Mouse (Mus musculus): ENCODE data around the gene RPS10-NUDT3. TPM values are rescaled to one million over a fixed set of nuclear protein-coding genes. Genes with fewer than 3 reads are reported as not detected.

RPS10-NUDT3 gene
- polyA plus RNA-seq, 1 experiment from 2014 or later = not detected

GRCm38 (mm10) chr17:27563771-27564244 is 71.2 kb downstream of the RPS10-NUDT3 start:
- Histone ChIP-seq H3K79me2 (ENCODE audit: inconsistent target) (peaks cover 53% of the 10 kb centered on the region), H3K27ac (no peak overlapping the region), H3K4me3 (ENCODE audit: inconsistent target) (no peak overlapping the region), H3K36me3 (ENCODE audit: inconsistent target) (peaks cover 9% of the 10 kb centered on the region; the same call in 1 of the 2 replicates)
- WGBS (ENCODE audit: missing documents) = 64% methylated on average over 7 of the region's 7 CpGs

DNA sequence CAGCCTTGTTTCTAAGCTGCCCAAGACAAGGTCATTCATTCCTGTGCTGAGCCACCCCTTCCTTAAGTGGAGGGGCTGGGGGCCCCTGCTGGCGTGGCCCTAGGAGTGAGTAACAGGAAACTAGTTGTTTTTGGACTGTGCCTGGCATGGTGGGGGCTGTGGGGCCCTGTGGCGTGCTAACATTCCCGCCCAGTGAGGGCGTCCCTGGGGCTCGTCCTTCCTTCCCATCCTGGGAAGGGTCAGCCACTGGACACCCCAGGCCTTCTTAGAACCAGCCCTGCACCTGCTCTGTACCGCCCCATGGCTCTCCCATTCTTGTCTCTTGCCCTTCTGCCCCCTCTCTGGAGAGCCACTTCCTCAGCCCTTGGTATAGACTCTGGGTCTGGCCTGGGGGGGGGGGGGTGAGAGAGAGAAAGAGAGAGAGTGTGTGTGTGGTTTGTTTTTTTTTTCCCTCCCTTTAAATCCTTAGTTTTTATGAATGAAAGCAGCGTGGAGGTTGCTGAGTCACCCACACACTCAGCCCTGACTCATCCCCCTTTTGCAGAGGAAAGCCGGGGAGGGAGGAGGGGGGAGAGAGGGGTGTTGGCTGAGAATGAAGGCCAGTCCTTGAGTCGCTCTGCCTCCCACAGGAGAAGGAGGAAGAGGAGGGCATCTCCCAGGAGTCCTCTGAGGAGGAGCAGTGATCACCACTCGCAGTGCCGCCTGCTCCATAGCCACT is 73.1 kb downstream of the RPS10-NUDT3 start:
- H3K4me3 ChIP-seq (ENCODE audit: inconsistent target) = no peak overlapping the region
- H3K27ac ChIP-seq = peak overlapping the region; percentile 69
- 12% methylated on average over 8 of the region's 11 CpGs for WGBS (ENCODE audit: missing documents)
- peaks cover 69% of the 10 kb centered on the region for H3K79me2 ChIP-seq (ENCODE audit: inconsistent target)
- peaks cover 9% of the 10 kb centered on the region; the same call in 1 of the 2 replicates for H3K36me3 ChIP-seq (ENCODE audit: inconsistent target)

DNA sequence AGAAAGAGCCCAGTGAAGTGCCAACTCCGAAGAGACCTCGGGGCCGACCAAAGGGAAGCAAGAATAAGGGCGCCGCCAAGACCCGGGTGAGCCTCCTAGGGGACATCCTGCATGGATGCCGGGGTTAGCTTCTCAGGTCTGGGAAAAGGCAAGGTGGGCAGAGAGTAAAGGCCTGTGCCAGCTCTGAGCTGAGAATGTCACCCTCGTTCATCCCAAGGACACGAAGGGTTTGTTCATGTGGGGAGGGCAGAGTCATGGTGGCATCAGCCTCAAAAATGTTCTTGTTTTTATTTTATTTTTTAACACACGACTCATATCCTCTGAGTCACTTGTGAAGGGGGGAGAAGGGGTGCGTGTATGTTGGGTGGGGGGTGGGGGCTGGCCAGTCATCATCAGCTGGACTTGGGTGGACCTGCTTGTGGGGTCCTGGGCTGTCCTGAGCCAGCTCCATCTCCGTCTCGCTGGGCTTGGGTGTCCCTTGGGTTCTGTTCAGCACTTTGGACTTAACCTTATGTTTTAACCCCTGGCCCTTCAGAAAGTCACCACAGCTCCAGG is 74.0 kb downstream of the RPS10-NUDT3 start:
- Histone ChIP-seq H3K4me3 (ENCODE audit: inconsistent target) (no peak overlapping the region), H3K36me3 (ENCODE audit: inconsistent target) (peaks cover 9% of the 10 kb centered on the region; the same call in 1 of the 2 replicates), H3K79me2 (ENCODE audit: inconsistent target) (peaks cover 69% of the 10 kb centered on the region), H3K27ac (peak overlapping the region; percentile 69)
- WGBS (ENCODE audit: missing documents) = 72% methylated on average over 13 of the region's 13 CpGs

GRCm38 (mm10) chr17:27559596-27559995 is 75.4 kb downstream of the RPS10-NUDT3 start:
- Histone ChIP-seq H3K4me3 (ENCODE audit: inconsistent target) (no peak overlapping the region), H3K79me2 (ENCODE audit: inconsistent target) (peaks cover 61% of the 10 kb centered on the region), H3K36me3 (ENCODE audit: inconsistent target) (peaks cover 9% of the 10 kb centered on the region; the same call in 1 of the 2 replicates), H3K27ac (no peak overlapping the region)
- 75% methylated on average over 9 of the region's 12 CpGs for WGBS (ENCODE audit: missing documents)

DNA sequence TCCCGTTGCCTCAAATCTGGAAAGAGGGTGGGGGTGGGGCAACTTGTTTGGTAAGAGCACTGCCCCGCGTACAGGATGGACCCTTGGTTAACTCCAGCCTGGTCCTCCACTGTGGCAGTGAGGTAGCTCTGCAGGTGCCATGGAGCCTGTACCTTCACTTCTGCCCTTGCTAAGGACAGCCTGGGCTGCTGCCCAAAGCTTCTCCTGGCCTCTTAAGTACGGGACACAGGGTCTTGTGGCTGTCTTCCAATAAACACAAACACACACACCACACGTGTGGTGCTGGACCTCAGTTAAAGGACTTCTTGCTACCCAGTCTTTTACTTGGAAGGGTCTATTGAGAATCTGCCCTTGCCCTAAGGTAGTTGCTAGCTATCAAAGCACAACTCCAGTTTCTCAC is 76.2 kb downstream of the RPS10-NUDT3 start:
- Histone ChIP-seq H3K4me3 (ENCODE audit: inconsistent target) (peak overlapping the region; percentile 58), H3K79me2 (ENCODE audit: inconsistent target) (peaks cover 53% of the 10 kb centered on the region), H3K27ac (peak overlapping the region; percentile 68), H3K36me3 (ENCODE audit: inconsistent target) (peaks cover 9% of the 10 kb centered on the region; the same call in 1 of the 2 replicates)
- WGBS (ENCODE audit: missing documents) = 26% methylated on average over 5 of the region's 5 CpGs

DNA sequence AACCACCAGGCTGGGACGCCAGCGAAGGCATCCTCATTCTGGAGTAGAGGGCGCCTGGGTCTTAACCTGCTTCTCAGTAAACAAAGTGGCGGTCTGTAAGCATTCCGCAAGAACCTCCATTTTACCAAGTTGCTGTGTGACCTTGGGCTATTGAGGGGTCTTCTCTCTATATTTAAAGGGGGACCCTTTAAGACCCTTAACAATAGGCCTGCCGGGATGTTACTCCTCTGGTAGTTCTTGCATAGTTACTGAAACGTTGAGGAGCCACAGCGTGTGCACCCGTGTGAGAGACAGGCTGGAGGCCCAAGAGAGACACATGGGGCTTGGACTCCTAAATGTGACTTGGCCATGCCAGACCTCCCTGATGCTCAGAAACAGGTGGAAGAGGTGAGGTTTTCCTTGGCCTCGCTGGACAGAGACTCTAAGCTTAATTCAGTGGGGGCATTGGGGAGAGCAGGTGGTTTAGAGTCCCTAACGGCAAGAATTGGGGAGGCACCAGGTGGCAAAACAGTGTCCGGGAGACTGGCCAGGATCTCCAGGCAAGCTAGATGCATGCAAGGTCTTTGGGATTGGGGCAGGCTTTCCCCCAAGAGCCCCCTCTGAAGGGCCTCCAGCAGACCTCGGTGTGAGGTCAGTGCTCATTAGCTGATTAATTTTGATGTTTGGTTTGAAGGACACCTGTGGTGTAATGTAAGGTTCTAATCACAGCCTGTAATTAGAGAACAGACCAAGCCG is 76.9 kb downstream of the RPS10-NUDT3 start:
- H3K36me3 ChIP-seq (ENCODE audit: inconsistent target) = peaks cover 9% of the 10 kb centered on the region; the same call in 1 of the 2 replicates
- H3K27ac ChIP-seq = peak overlapping the region; percentile 68
- H3K4me3 ChIP-seq (ENCODE audit: inconsistent target) = peak overlapping the region; percentile 58
- 8% methylated on average over 14 of the region's 14 CpGs for WGBS (ENCODE audit: missing documents)
- H3K79me2 ChIP-seq (ENCODE audit: inconsistent target) = peaks cover 48% of the 10 kb centered on the region

DNA sequence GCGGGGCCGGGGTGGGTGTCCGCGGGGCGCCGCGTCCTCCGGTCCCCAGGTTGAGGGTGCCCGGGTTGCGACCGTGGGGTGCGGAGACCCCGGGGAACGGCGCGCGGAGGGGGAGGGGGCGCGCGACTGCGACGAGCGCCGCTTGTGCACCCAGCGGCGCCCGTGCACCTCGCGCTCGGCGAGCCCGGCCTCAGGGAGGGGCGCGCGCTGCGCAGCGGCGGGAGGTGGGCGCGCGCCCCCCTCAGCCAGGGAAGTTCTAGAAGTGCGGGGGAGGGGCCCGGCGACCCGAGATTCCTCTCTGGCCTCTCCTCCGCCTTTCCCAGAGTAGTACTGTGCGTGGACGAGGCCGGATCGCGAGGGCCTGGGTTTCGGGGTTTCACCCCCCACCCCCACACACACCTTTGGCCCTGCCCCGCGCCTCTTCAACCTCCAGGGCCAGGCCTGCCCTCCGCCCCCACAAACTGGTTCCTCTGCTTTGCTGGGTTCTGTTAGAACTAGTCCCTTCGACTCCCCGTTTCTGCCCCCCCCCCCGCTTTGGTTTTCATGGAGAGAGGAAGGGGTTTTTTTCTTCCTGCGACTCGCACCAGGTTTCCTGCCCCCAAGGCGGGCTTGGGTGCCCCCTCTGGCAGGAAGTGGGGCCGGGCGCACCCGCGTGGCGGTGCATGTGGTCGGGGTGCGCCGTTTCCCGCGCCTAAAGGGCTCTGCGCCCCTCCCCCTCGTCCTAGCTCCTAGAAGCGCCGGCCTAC is 77.7 kb downstream of the RPS10-NUDT3 start:
- under 1% methylated on average over 54 of the region's 75 CpGs for WGBS (ENCODE audit: missing documents)
- peak overlapping the region; percentile 58 for H3K4me3 ChIP-seq (ENCODE audit: inconsistent target)
- peaks cover 9% of the 10 kb centered on the region; the same call in 1 of the 2 replicates for H3K36me3 ChIP-seq (ENCODE audit: inconsistent target)
- H3K79me2 ChIP-seq (ENCODE audit: inconsistent target) = peaks cover 48% of the 10 kb centered on the region
- H3K27ac ChIP-seq = peak overlapping the region; percentile 68

- H3K4me3 ChIP-seq (ENCODE audit: inconsistent target) = peak within 1 kb of the TSS; percentile 58
- 1% methylated on average over 79 of the region's 79 CpGs for WGBS (ENCODE audit: missing documents)
- H3K79me2 ChIP-seq (ENCODE audit: inconsistent target) = peaks cover 43% of the 10 kb centered on the region
- peaks cover 8% of the 10 kb centered on the region; the same call in 1 of the 2 replicates for H3K36me3 ChIP-seq (ENCODE audit: inconsistent target)
- peak within 1 kb of the TSS; percentile 74 for H3K27ac ChIP-seq
Measured at GRCm38 (mm10) chr17:27556315-27557011, 78.6 kb downstream of the RPS10-NUDT3 start, which contains the start of gene Hmga1. TSS of gene Hmga1 (plus strand) at chr17:27556497.

- Histone ChIP-seq H3K4me3 (ENCODE audit: inconsistent target) (no peak overlapping the region; the same call in 1 of the 2 replicates), H3K79me2 (ENCODE audit: inconsistent target) (peaks cover 34% of the 10 kb centered on the region), H3K36me3 (ENCODE audit: inconsistent target) (no peaks in the 10 kb centered on the region), H3K27ac (peak overlapping the region; percentile 74)
- 2% methylated on average over 55 of the region's 55 CpGs for WGBS (ENCODE audit: missing documents)
Measured at GRCm38 (mm10) chr17:27555512-27556172, 79.4 kb downstream of the RPS10-NUDT3 start.

- Histone ChIP-seq H3K27ac (peak overlapping the region; percentile 88), H3K36me3 (ENCODE audit: inconsistent target) (no peaks in the 10 kb centered on the region), H3K4me3 (ENCODE audit: inconsistent target) (peak overlapping the region; percentile 26), H3K79me2 (ENCODE audit: inconsistent target) (peaks cover 29% of the 10 kb centered on the region)
- 2% methylated on average over 21 of the region's 39 CpGs for WGBS (ENCODE audit: missing documents)
Measured at GRCm38 (mm10) chr17:27555075-27555511, 79.9 kb downstream of the RPS10-NUDT3 start.

DNA sequence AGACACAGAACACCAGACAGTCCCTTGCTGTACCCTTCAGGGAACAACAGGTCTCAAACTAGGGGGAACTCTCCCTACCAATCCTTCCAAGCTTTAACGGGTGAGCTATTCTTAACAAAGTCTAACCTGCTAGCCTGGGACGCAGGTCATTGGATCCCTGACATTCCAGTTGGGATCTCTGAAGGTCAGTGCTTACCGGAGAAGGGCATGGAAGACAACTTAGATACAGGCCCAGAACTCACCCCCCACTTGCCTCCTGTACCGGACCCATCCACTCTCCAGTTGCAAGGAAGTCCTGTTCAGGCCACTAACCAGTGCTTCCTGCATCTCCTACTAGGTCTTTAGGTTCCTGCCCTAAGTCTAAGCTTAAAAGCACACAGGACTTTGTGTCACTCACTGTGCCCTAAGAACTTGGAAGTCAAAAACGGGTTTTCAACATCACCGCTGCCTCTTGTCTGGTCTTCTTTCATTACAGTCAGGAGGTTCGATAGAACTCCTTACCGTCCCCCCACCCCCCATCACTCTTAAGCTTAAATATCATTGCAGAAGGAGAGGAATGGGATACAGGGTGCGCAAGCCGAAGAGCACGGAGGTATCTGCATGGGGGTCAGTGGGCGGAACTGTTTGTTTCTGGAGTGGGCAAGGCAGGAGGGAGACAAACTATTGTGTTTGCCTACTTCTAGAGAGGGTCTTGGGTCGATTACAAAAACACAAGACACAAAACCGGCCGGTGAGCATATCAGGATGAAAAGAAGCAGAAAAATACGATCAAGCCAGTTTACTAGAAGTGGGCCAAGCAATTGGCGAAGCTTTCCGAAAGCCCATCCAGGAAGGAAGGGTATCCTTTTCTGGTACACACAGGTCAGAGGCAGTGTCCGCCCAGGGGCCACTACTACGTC is 80.7 kb downstream of the RPS10-NUDT3 start:
- 63% methylated on average over 20 of the region's 20 CpGs for WGBS (ENCODE audit: missing documents)
- Histone ChIP-seq H3K79me2 (ENCODE audit: inconsistent target) (peaks cover 21% of the 10 kb centered on the region), H3K36me3 (ENCODE audit: inconsistent target) (no peaks in the 10 kb centered on the region), H3K27ac (peak overlapping the region; percentile 88), H3K4me3 (ENCODE audit: inconsistent target) (peak overlapping the region; percentile 26)
